Mouse (Mus musculus): ENCODE measurements at regions not wholly inside any gene's neighbourhood (a gene's known extent, or its start where the extent isn't known, plus 50 kb on each side); places are given as distances from the start of the nearest gene placed in this dataset.

GRCm38 (mm10) chr4:105972736-105973135, 183.1 kb downstream of the Gm12728 start:
- DNase-seq, result no peak

- DNase-seq, result no peak
Measured at GRCm38 (mm10) chr4:105973769-105974397, 184.2 kb downstream of the Gm12728 start.

- DNase-seq, result no peak
Measured at GRCm38 (mm10) chr4:105974948-105975347, 185.3 kb downstream of the Gm12728 start.

GRCm38 (mm10) chr4:105979048-105979447, 189.4 kb downstream of the Gm12728 start:
- DNase-seq, result no peak

- no peak for DNase-seq
Measured at GRCm38 (mm10) chr4:105983018-105983417, 193.3 kb downstream of the Gm12728 start.

- peak; percentile 15 for DNase-seq
Measured at GRCm38 (mm10) chr4:105987963-105988602, 198.4 kb downstream of the Gm12728 start.

GRCm38 (mm10) chr4:105992581-105993127, 203.0 kb downstream of the Gm12728 start:
- DNase-seq, result no peak

GRCm38 (mm10) chr4:105994390-105994798, 204.7 kb downstream of the Gm12728 start:
- peak; percentile 11 for DNase-seq

GRCm38 (mm10) chr4:105996060-105996459, 206.4 kb downstream of the Gm12728 start:
- DNase-seq, result no peak

GRCm38 (mm10) chr4:105996893-105997630, 207.4 kb downstream of the Gm12728 start:
- DNase-seq, result no peak

- no peak for DNase-seq
Measured at GRCm38 (mm10) chr4:106002516-106002915, 212.8 kb downstream of the Gm12728 start.

- no peak for DNase-seq
Measured at GRCm38 (mm10) chr4:106005936-106006335, 216.3 kb downstream of the Gm12728 start.

GRCm38 (mm10) chr4:106007334-106008190, 217.9 kb downstream of the Gm12728 start:
- DNase-seq, result no peak

- no peak for DNase-seq
Measured at GRCm38 (mm10) chr4:106017065-106017646, 227.5 kb downstream of the Gm12728 start.

- no peak for DNase-seq
Measured at GRCm38 (mm10) chr4:106018936-106019335, 229.3 kb downstream of the Gm12728 start.

GRCm38 (mm10) chr4:106020338-106020737, 230.7 kb downstream of the Gm12728 start:
- no peak for DNase-seq

- no peak for DNase-seq
Measured at GRCm38 (mm10) chr4:106024591-106024990, 234.9 kb downstream of the Gm12728 start.

- no peak for DNase-seq
Measured at GRCm38 (mm10) chr4:106025966-106026637, 236.4 kb downstream of the Gm12728 start.

- no peak for DNase-seq
Measured at GRCm38 (mm10) chr4:106040376-106040775, 250.7 kb downstream of the Gm12728 start.

GRCm38 (mm10) chr4:106042456-106042855, 252.8 kb downstream of the Gm12728 start:
- DNase-seq, result no peak

- DNase-seq, result no peak
Measured at GRCm38 (mm10) chr4:106043661-106044060, 254.0 kb downstream of the Gm12728 start.

All from heart, postnatal 4 days (tissue).